Mouse (Mus musculus) R1 (cell line): ENCODE data around the gene Zfp963.
"Not testable (repeated sequence)": the region's sequence is repeated elsewhere in the genome, so short reads cannot be mapped to it uniquely, and the experiment has no call there.

Experiments
- DNase-seq: peaks from one replicate; pipeline ENCODE4 v3.0.0-alpha.2; 2018; ENCODE audit warnings: low read depth, low spot score

Zfp963 gene

DNA sequence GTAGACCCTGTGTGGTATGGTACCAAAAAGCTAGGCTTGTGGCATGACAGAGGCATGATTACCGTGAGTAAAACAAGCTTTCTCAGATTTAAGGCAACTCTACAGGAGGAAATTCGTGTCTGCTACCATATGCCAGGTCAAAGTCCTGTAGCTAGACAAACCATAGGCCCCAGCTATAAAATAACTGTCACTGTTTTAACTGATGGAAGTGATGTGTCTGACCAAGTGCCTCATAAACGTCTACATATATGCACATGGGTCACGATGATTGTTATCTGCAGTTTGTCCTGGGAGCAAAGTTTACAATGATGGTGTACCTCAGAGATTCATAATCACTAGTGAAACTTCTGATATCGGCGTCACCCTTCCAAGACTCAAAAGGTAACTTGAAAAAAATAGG, 9.0 kb downstream of the Zfp963 start:
- no peak for DNase-seq

DNA sequence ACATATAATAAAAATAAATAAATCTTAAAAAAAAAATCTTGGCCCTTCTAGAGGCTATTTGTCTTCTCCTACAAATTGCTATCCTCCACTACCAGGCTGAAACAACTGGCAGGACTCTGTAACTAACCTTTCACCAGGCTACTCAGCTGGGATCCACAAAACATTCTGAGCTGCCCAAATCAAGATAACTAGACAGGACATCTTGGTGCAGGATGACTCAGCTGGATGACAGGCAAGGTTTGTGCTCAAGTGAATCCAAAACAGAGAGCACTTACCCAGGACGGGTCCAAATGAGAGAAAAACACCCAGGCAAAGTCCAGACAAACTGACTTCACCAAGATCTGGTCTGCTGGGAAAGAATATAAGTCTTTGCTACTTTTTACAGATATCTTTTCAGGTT, 14.3 kb downstream of the Zfp963 start:
- DNase-seq: no peak

DNA sequence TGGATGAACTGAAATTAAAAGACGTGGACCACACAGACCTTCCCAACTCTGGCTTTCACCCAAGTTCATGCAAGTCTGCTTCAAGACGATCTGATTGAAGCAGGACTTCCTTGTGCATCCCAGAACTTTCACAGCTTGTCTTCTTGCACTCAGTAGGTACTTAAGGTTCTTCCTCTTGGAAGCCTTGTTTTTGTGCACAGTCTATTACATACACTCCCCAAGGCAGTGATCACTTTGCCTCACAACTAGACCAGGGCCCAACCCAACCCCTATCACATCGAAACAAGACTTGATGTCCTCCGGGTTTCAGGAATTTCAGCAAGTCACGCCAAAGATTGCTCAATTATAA, 32.6 kb downstream of the Zfp963 start:
- no peak for DNase-seq

DNA sequence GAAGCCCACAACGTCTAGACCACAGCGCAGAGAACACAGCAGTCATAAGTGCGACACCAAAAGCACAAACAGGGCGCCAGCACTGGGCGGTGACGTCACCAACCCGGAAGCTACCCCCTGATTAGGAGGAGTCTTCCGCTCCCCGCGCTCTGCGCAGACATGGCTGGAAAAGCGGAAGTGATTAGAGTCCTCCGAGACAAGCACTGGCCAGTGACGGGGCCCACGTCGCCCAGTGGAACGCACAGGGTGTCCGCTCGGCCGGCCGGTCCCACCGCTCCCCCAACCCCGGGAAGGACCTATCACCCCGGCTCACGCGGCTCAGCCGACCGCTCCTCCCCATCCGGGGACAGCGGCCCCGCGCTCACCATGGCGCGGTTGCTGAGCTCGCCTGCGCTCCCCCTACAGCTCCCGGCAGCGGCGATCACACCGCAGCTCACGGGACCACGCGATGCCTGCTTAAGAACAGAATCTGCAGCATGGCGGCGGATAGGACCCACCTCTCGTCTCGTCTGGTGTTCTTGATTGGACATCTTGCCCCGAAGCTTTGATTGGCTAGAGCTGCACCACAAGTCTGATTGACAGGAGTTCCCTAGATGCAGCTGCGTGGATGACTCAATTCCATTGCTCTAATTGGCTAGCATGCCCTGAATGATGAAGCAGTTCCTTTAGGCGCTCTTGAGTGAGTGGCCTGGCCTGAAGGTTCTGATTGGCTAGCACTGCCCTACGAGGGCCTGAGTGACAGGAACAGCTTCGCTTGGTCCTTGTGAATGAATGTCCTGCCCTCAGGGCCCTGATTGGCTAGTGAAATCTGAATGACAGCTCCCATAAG, 33.2 kb downstream of the Zfp963 start:
- peak; percentile 99 for DNase-seq

DNA sequence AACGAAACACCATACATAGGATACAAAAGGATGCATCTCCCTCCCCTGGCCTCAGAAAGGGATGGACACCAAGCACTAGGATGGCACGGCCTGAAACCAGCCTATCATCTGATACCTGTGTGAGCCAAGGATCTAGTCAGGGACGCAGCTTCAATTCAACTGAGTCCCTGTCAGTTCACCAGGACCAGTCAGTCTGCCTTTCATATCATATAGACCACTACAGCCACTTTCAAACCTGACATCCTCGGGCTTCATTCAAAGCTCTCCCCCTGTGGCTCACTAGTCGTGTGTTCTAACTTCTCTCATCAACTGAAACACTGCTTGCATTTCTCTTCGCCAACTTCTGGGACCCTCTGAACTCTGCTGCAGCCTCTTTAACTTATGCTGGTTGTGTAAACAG, 34.4 kb downstream of the Zfp963 start:
- DNase-seq: no peak

DNA sequence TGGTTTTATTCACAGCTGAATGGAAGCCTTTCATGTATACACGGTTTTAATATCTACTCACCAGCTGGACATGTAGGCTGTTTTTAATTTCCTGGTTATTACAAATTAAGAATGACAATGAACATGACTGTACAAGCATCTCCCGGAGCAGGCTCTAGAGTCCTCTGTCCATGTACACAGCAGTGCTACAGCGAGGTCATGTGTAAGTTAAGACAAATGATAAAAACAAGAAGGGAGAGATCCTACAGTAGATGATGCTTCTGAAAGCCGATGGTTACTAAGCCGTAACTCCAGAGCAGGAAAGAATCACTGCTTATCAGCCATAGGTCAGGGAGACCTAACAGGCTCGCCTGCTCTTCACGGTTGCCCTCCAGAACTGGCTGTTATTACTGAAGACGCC, 36.3 kb downstream of the Zfp963 start:
- DNase-seq: no peak

DNA sequence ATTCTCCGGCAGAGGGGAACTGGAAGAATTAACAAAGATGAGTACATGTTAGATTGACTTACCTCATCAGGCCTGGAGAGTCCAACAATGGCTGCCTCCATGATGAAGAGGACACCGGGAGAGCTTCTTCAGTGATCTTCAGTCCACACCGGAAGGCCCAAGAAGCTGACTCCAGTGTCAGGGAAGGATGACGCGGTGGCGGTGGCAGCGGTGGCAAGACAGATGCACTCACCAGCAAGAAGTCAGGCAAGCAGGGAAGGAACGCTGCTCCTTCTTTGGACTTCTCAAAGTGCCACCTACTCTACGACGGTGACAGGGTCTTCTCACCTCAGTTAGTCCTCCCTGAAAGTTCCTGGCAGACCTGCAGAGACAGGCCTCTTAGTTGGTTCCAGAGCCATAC, 39.1 kb downstream of the Zfp963 start, which contains the start of gene Zfp869:
TSS of gene Zfp869 (minus strand) at position 101 of the 400 bp plus-strand sequence.
- not testable (repeated sequence) for DNase-seq

DNA sequence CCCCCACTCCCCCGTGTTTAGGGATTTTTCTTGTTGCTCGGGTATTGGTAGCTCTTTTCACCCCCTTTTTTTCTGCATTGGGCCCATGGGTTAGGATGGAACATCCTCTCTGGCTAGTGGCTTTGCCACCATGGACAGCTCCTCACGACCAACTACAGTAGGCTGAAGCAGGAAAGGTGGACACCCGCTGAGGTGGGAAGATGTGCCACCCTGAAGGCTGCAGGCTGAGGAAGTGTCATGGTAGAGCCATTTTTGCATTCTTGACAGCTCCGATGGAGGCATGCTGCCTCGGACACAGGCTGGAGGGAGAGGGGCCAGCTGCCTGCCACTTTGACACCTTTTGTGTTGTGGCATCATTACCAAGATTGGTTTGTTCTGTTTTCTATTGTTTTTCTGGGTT, 48.0 kb downstream of the Zfp963 start:
- DNase-seq: peak; percentile 55
